28 mouse cellular contexts compared by ENCODE assay signal in genomic region chr15:59773983-59774382, GRCm38 (mm10).
A peak's percentile ranks its signal among the peaks of the same experiment; 100 is the strongest.
DNase-seq lines count a peak whose midpoint lies in the region; ATAC-seq and TF ChIP-seq lines count a peak whose summit lies in the region.
"Had no signal": no experiment of that assay in that cellular context is flagged by ENCODE, and none has a peak within 500 bp of the region (broad histone marks: within the 10 kb centered on the region; RNA-seq: fewer than 3 reads in every experiment).

No protein-coding gene starts in this region.

- H3K36me3 ChIP-seq in liver, adult 2 months (ENCODE audit: control insufficient read depth, insufficient read depth, low read length): no peaks in the 10 kb centered on the region
- H3K36me3 ChIP-seq in liver, postnatal 0 days (replicated peaks; ENCODE audit: insufficient read depth, low read length): no peaks in the 10 kb centered on the region
- H3K36me3 ChIP-seq: heart, embryonic 13.5 days; hindbrain, embryonic 10.5 days; hindbrain, embryonic 15.5 days; limb, embryonic 12.5 days; lung, embryonic 15.5 days had no signal

- no peak for TF ChIP-seq CTCF in liver, adult 2 months (IDR thresholded peaks at IDR 0.05; ENCODE audit: low read depth, low read length)
- no peak for TF ChIP-seq CTCF in liver, postnatal 0 days (IDR thresholded peaks at IDR 0.05; ENCODE audit: low read depth)

- no peak for TF ChIP-seq POLR2A in liver, adult 2 months (IDR thresholded peaks at IDR 0.05; ENCODE audit: extremely low read depth, insufficient read depth, low read length)

- WGBS in liver, adult 2 months: 93% methylated on average over 2 of the region's 2 CpGs
- WGBS in liver, postnatal 0 days (ENCODE audit: insufficient replicate concordance): 75% methylated on average over 2 of the region's 2 CpGs

- H3K27me3 ChIP-seq in liver, adult 2 months (ENCODE audit: control insufficient read depth, insufficient read depth, low read length): no peaks in the 10 kb centered on the region
- no peaks in the 10 kb centered on the region for H3K27me3 ChIP-seq in liver, postnatal 0 days (ENCODE audit: insufficient read depth, low read length)
- H3K27me3 ChIP-seq: heart, embryonic 13.5 days; hindbrain, embryonic 15.5 days; limb, embryonic 12.5 days; lung, embryonic 15.5 days had no signal

- no peaks in the 10 kb centered on the region for H3K79me2 ChIP-seq in liver, adult 2 months (ENCODE audit: control insufficient read depth, insufficient read depth, low read length)

- H3K4me1 ChIP-seq in liver, adult 2 months (ENCODE audit: control insufficient read depth, insufficient read depth, low read length): peaks cover 28% of the 10 kb centered on the region
- peaks cover 2% of the 10 kb centered on the region; the same call in 1 of the 2 replicates for H3K4me1 ChIP-seq in liver, postnatal 0 days (ENCODE audit: insufficient read depth)
- peaks cover 26% of the 10 kb centered on the region for H3K4me1 ChIP-seq in brown adipose tissue, adult 24 weeks (ENCODE audit: control insufficient read depth, insufficient read depth, insufficient read length, low read length)
- H3K4me1 ChIP-seq: hindbrain, embryonic 10.5 days; hindbrain, embryonic 15.5 days; limb, embryonic 12.5 days; lung, embryonic 15.5 days had no signal

- peak overlapping the region; percentile 91 for H3K27ac ChIP-seq in liver, adult 2 months (replicated peaks; ENCODE audit: insufficient read depth, low read depth, low read length)
- no peak overlapping the region for H3K27ac ChIP-seq in liver, postnatal 0 days (ENCODE audit: low read depth)
- peak overlapping the region; percentile 97 for H3K27ac ChIP-seq in brown adipose tissue, adult 24 weeks (replicated peaks; ENCODE audit: low read depth, low read length)
- H3K27ac ChIP-seq: heart, adult 2 months; heart, embryonic 13.5 days; hindbrain, embryonic 10.5 days; hindbrain, embryonic 15.5 days; layer of hippocampus, adult 2 months; left cerebral cortex, adult 2 months; limb, embryonic 12.5 days; lung, embryonic 15.5 days had no signal

- TF ChIP-seq EP300 in liver, postnatal 0 days (IDR thresholded peaks at IDR 0.05; ENCODE audit: low read depth): no peak

- no peak for DNase-seq in liver, adult 2 months (ENCODE audit: extremely low read depth, low read depth, low spot score)
- DNase-seq in liver, postnatal 0 days: no peak
- DNase-seq in lung, postnatal 10 days: peak; percentile 46
- no peak for DNase-seq in right cerebral cortex, adult 2 months (ENCODE audit: low spot score in 2 of 2)
- DNase-seq in gastrocnemius, adult 8-10 months (ENCODE audit: low spot score in 2 of 2): no peak
- DNase-seq: B cell, adult 2 months; cerebellum, adult 8-10 months; cerebellum, postnatal 25 days; gastrocnemius, postnatal 36 days; heart, adult 2 months; heart, postnatal 14 days; kidney, adult 11 months; kidney, postnatal 25 days; midbrain, embryonic 14.5 days; spleen, adult 18-20 months; thymus, postnatal 14 days had no signal

- H3K9ac ChIP-seq in liver, adult 2 months (ENCODE audit: low read depth, low read length): no peak overlapping the region
- H3K9ac ChIP-seq in liver, postnatal 0 days (replicated peaks): no peak overlapping the region
- H3K9ac ChIP-seq: heart, embryonic 13.5 days; hindbrain, embryonic 15.5 days; limb, embryonic 12.5 days; lung, embryonic 15.5 days had no signal

- no peak for ATAC-seq in liver, postnatal 0 days
- ATAC-seq in megakaryocyte, adult 5-6 weeks (ENCODE audit: poor library complexity, severe bottlenecking): peak; percentile 38
- ATAC-seq: forebrain, embryonic 14.5 days; inflammation-experienced regulatory T-cells, adult 6 months had no signal

- H3K4me2 ChIP-seq in liver, postnatal 0 days (ENCODE audit: low read depth, low read length): no peak overlapping the region
- H3K4me2 ChIP-seq: heart, embryonic 13.5 days; hindbrain, embryonic 15.5 days; limb, embryonic 12.5 days; liver, embryonic 11.5 days; lung, embryonic 15.5 days had no signal

- H3K9me3 ChIP-seq in liver, postnatal 0 days (ENCODE audit: low read length): peaks cover 2% of the 10 kb centered on the region; the same call in 1 of the 2 replicates
- H3K9me3 ChIP-seq: hindbrain, embryonic 15.5 days; lung, embryonic 15.5 days had no signal

- no peak overlapping the region for H3K4me3 ChIP-seq in liver, adult 2 months (ENCODE audit: insufficient read depth, low read depth, low read length)
- H3K4me3 ChIP-seq in liver, postnatal 0 days (ENCODE audit: low read depth, low read length): no peak overlapping the region
- H3K4me3 ChIP-seq in brown adipose tissue, adult 24 weeks (ENCODE audit: insufficient read depth, low read depth, low read length): no peak overlapping the region
- H3K4me3 ChIP-seq: heart, adult 2 months; heart, embryonic 13.5 days; hindbrain, embryonic 10.5 days; hindbrain, embryonic 15.5 days; layer of hippocampus, adult 2 months; left cerebral cortex, adult 2 months; limb, embryonic 12.5 days; lung, embryonic 15.5 days had no signal
